Mouse (Mus musculus): ENCODE measurements around the gene Cryba4.

DNA sequence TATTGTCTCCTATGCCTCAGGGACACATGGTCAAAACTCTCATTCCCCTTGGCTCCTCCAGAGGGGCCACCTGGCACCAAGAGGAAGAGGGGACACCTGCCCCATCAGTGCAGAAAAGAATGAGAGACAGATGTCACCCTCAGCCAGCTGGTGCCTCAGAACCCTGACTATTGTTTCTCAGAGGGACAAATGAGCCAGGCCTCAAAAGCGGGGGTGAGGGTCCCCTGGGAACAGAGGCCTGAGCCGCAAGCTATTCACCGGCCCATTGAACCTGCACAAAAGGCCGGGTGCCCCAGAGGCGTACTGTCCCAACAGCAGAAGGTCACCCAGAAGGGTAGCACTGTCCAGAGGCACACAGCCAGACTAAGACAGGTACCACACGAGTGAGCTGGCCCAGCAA, 26.7 kb downstream of the Cryba4 start:
- TF ChIP-seq POLR2A (IDR thresholded peaks at IDR 0.05; ENCODE audit: control insufficient read depth in 1 of 2, insufficient read depth in 1 of 2, low read depth in 1 of 2, low read length in 2 of 2, poor library complexity in 1 of 2) (no peak), E2F4 (IDR thresholded peaks at IDR 0.05; ENCODE audit: borderline replicate concordance, low read depth, low read length) (no peak), CTCF (IDR thresholded peaks at IDR 0.05 in 2 of 3, conservative IDR thresholded peaks at IDR 0.05 in 1 of 3; ENCODE audit: control insufficient read depth in 1 of 3, insufficient read depth in 1 of 3, low read depth in 2 of 3, low read length in 3 of 3, poor library complexity in 1 of 3, severe bottlenecking in 1 of 3) (no peak), UBTF (IDR thresholded peaks at IDR 0.05; ENCODE audit: borderline replicate concordance, insufficient read depth, low read depth, low read length) (no peak), EP300 (IDR thresholded peaks at IDR 0.05; ENCODE audit: low read depth in 1 of 2, low read length in 2 of 2) (no peak), MAFK (IDR thresholded peaks at IDR 0.05; ENCODE audit: borderline replicate concordance, low read depth, low read length) (no peak), ZNF384 (IDR thresholded peaks at IDR 0.05; ENCODE audit: low read depth, low read length) (no peak)
